Mouse (Mus musculus): ENCODE results near the gene Golga5. TPM values are rescaled to one million over a fixed set of nuclear protein-coding genes. Genes with fewer than 3 reads are reported as not detected.

Golga5 gene
- total RNA-seq (2021): 10 to 100 TPM; 23.0 to 26.7 TPM

DNA sequence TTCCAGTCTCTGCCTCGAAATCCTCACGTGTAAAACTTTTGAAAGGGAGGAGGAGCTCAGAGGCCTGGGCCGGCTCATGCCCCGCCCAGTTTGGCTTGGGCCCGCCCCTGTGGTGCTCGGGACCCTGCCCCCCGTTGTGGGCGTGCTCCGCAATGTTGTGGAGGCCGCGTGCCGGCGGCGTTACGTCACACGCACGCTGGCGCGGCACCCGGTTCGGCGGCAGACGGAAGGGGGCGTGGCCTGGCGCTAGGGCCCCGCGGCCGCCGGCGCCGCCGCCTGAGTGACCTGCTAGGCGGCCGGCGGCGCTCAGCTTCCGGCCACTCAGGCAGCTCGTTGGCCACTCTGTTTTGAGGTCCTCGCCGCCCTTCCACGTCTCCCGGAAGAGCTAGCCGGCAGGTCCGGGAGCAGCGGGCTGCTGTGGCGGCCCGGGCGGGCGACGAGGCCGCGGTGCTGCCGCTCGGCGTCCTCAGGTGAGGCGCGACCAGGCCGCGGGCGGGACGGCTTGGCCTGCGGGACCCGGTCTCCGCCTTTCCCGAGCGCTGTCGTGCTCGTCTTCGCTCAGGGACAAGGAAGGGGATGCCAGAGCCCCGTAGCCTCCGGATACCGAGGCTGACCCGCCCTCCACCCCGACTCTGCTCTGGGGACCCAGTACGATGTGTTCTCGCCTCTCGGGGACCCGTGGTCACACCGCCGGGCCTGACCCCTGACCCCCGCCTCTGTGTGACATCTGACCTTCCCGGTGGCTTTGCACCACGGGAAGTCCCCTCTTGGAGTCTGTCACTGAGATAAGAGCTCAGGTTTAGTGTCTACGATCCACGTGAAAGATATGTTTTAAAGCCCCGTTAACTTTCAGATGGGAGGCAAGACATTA, at the start of gene Golga5:
TSS of gene Golga5 (plus strand) at position 242 of the 871 bp plus-strand sequence.
- peak; percentile 98 for DNase-seq

DNA sequence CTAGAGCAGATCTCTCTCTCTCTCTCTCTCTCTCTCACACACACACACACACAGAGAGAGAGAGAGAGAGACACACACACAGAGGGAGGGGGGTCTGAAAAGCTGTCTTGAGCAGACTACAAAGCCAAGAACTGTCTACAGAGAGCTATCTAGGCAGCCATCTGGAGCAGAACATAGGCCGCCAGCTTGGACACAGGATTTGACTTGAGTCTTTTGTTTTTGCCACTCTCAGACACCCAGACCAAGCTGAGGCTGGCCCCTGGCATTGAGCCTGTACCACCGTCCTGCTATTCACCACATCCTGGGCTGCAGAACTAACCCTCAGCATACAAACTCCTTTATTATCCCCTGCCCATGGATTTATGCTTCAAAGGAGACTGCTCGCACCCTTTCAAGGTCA, 49.4 kb upstream of the Golga5 start:
- no peak for DNase-seq

DNA sequence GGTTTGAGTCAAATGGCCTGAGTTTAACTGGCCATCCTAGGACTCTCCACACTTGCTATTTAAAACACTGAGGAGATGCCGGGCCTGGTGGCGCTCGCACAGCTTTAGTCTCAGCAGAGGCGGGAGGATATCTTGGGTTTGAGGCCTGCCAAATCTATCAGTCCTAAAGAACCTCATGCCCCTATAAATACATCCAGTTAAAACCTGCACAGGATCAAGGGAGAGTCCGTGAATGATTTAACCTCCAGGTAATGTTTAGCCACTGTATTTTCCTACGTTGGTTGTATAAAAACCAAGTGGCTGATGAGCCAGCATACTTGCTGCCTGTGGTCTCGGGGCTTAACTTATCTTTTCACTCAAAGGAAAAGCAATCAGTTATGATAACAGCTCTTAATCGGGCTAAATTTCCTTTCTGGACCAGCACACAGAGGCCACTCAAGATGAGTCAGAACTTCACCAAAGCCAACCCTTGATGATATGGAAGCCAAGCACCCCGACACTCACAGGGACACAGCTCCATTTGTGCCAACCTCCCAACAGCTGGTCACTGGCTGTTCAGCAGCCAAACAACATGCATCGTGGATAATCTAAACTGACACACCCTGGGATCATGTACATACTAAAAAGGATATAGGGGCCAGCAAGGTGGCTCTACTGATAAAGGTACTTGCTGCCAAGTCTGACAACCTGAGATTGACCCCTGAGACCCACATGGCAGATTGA, 48.6 kb upstream of the Golga5 start:
- DNase-seq: no peak

DNA sequence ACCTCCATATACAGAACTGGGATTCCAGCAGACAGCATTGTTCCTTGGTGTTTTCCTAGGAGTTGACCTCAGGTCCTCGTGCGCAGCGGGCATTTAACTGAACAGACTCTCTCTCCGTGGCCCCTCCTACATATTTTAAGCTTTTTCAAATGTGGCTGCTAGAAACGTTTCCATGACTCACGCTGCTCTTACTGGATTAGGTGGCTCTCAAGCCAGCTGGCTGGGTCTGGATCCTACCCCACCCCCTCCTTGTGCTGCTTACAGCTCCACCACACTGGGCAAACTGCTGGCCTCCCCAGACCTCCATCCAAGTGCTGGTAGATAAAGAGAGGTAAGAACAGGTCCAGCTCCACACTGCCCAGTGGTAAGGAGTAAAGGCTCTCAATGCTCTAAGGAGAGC, 46.9 kb upstream of the Golga5 start:
- DNase-seq: peak; percentile 80

DNA sequence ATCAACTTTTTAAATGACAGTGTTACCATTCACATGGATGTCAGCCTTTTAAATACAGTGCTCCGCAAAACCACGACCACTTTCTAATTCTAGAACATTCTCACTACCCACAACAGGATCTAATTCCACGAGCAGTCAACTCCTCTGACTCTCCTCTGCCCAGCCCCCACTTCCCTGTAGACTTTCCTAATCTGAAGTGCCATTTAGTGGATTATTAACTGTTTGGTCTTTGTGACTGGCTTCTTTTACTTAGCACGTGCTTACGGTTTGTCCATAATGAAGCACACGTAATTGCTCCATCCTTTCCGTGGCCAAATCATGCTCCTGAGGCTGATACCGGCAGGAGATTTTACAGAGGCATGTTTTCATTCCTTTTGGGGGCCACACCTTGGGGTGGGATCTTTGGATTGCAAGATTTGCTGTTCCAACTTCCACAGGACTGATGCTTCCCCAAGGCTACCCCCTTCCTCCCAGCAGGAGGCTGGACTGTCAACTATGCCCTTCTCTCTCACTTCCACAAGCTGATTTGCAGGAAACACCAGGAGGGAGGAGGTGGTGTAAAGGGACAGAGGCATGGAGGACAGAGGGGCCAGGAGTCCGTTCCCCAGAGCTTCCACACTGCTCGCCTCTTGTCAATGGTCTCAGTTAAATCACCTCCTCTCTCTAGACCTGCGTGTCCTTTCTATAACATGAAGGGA, 46.2 kb upstream of the Golga5 start:
- DNase-seq: no peak

- no peak for DNase-seq
Observed at GRCm38 (mm10) chr12:102423625-102424024, 45.3 kb upstream of the Golga5 start.

- DNase-seq: no peak
Observed at GRCm38 (mm10) chr12:102424456-102424855, 44.5 kb upstream of the Golga5 start.

- no peak for DNase-seq
Observed at GRCm38 (mm10) chr12:102425048-102425578, 43.8 kb upstream of the Golga5 start.

DNA sequence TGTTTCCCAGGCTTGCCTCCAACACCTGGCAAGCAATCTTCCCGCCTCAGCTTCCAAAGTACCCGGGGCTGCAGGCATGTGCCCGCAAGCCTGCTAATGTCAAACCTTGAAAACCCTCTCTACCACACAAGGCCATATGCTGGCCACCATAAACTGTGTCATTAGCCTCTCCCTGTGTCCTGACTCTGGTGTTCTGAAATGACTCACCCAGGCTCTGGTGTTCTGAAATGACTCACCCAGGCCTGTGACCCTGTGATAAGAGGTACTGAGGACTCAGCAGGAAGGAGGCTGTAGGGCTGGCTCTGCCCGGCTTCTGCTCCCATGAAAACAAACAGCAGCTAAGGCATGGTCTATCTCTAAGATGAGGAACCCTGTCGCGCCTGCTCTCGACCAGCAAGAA, 42.6 kb upstream of the Golga5 start:
- DNase-seq: no peak

DNA sequence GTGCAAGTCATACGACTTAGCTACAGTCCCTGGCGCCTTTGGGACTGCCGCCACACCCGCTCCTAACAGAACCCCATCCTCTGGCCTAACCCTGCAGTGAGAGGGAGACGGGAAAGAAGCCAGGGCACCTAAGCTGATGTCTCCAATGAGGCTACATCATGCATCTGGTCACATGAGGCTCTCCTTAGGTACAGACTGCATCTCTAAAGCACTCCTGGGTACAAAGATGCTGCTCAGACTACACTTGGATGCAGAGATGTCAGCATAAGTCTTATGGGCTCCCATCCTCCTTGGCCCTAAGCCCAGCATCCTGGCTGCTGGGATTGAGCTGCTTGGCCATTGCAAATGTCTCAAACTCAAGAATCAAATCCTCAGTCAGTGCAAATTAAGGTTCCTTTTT, 39.3 kb upstream of the Golga5 start:
- DNase-seq: no peak

DNA sequence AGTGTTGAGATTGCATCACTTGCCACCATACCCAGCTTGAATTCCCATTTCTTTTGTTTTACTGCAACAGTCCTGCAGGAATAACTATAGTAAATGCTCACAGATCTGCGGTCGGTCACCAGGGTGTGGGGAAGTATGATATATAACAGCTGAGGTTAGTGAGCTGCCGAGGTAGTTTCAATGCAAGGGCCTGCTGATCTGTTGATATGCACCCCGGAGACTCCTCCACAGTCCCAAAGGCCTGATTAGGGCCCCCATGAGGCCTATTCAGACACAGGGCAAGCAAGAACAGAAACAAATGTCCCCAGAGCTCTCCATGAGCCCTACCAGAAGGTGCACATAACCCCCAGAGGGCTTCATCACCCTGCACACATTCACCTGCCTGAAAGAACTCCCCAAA, 38.7 kb upstream of the Golga5 start:
- no peak for DNase-seq

DNA sequence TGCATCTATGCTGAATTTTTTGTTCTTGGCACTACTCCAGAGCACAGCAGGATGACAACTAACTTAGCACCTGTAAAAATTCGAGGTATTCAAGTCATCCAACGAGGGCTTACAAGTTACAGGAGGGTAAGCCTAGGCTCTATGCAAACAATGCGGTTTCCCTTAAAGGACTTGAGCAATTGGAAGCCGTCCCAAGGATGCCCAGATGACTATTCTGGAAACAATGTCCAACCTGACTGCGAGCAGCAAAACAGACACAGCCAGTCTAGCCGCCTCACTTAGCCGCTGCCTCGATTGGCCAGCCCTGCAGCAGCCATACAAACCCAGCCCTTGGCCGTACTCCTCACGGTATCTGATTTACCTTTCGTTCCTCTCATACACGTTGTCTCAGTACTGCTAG, 36.7 kb upstream of the Golga5 start:
- no peak for DNase-seq

DNA sequence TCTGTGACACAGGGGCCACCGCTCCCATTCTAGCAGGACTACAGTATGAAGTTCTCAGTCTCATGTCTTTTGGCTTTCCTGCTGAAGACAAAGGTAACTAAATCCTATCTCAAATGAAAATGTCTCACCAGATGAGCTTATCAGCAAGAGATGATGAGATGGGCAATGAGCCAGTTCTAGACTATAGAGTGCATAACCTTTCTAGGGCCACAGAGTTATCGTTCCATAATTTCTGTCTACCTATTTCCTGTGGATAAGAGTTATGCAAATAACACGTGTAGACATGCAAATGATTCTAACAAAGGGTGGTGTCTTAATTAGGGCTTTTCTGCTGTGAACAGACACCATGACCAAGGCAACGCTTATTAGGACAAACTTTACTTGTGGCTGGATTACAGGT, 34.8 kb upstream of the Golga5 start:
- no peak for DNase-seq

DNA sequence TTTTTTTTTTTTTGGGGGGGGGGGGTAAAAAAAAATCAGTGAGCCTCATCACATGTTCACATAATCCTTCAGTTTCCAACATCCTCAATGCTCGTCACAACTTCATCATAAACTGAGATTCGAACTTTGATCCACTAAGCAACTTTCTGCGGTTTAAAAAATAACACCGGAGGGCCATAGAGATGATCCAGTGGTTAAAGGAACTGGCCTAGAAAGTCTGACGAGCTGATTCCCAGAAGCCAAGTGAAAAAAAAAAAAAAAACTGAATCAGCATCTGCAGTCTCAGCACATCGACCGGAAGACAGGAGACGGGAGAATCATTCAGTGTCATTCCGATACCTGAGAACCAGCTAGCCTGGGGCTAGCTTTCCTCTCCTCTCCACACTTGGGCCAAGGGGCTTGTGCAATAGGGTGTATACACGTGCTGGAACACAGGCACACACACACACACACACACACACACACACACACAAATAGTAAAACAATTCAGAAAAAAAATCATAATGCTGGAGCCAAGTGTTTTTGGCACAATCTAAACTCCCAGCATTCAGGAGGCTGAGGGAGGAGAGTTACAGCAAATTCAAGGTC, 31.9 kb upstream of the Golga5 start:
- DNase-seq: no peak

GRCm38 (mm10) chr12:102437952-102438351, 31.0 kb upstream of the Golga5 start:
- DNase-seq: peak; percentile 53

GRCm38 (mm10) chr12:102438983-102439631, 29.8 kb upstream of the Golga5 start:
- DNase-seq: no peak

GRCm38 (mm10) chr12:102439632-102440023, 29.3 kb upstream of the Golga5 start, which contains the start of gene Lgmn:
TSS of gene Lgmn (minus strand) at chr12:102439813.
- DNase-seq: peak; percentile 99

- no peak for DNase-seq
Observed at GRCm38 (mm10) chr12:102440551-102440950, 28.4 kb upstream of the Golga5 start.

DNA sequence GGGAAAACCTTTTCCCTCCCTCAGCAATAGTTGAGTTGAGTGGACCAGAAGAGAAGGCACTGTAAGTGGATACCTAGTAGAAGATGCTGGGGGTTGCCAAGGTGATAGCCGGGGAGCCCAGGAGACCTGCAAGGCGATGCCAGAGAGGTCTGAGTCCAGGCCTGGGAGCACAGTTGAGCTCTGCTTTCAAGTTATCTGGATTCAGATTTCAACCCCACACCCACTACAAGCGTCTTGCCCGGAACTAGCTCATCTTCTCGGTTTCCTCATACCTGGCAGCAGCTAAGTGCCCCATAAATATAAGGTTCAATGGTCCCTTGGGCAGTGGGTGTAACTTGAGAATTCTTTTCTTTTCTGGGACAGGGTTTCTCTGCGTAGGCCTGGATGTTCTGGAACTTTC, 27.8 kb upstream of the Golga5 start:
- DNase-seq: no peak

DNA sequence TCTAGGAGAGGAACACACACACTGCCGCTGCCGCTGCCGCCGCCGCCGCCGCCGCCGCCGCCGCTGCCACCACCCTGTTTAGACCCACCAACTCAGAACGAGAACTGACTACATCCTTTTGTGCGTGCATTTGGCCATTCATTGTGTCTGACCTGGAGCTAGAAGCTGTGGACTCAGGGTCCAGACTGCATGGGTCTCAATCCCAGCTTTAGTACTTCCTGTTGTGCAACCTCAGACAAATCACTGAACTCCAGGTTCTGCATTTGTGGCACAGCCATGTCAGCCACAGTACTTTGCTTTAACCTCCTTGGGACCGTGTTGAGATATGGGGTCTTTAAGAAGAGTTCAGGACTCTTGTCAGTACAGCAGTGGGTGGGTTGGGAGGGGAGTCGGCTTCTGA, 26.3 kb upstream of the Golga5 start:
- DNase-seq: no peak

DNA sequence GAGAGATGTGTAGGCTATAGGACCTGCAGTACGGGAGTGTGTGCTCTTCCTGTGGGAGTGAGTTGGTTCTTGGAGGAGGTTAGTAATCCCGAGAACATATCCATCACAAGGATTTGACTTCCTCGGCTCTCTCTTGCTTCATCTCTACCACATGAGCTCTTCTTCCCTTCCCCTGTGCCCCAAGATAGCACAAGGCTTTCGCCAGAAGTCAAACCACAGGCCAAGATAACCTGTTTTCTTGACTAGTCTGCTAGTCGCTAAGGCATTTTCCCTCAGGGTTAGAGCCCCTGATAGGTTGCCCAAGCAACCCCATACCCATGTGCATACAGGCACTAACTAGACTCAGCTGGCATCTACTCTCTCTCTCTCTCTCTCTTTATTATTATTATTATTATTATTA, 25.3 kb upstream of the Golga5 start:
- no peak for DNase-seq

DNA sequence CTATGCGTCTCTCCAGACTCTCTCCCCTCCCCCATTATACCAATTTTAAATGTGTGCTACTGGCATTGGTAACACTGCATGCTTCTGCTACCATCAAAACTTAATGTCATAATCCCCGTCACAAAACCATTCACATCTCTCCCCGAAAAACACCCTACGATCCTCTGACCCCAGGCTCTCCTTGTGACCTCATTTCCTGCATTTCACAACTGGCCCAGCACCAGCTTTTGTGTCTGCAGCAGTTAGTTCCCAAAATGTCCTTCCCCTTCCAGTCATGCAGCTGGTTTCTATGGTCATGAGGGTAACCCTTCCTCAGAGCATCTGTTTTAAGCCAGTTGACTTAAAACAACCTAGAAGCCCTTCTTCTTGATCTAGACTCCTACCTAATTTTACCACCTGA, 23.5 kb upstream of the Golga5 start:
- no peak for DNase-seq

Measured in heart, postnatal 4 days (tissue).